Mouse (Mus musculus): ENCODE data around the gene Pear1.

Pear1 gene

GRCm38 (mm10) chr3:87765631-87766283, 58.3 kb downstream of the Pear1 start:
- in situ Hi-C loops (cut with MboI, MseI) = no loop called here

- in situ Hi-C loops (cut with MboI, MseI) = no loop called here
Measured at GRCm38 (mm10) chr3:87765091-87765490, 59.0 kb downstream of the Pear1 start.

DNA sequence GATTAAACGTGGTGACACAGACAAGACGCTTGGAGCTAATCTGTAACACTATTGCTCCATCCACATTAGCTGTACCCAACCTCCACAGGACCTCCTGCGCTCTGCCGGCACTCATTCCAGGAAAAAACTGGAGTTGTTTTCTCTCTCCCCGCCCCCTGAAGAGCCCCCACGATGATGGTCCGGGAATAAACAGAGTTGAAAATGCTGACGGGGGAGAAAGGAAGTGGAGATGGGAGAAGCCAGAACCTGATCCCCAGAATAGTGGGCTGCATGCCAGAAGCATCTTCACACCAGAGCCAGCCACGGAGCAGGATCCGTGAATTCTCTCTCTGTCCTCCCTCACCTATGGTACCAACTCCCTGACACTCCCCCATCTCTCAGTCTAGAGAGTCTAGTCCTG, 59.6 kb downstream of the Pear1 start:
- in situ Hi-C loops (cut with MboI, MseI) = no loop called here

DNA sequence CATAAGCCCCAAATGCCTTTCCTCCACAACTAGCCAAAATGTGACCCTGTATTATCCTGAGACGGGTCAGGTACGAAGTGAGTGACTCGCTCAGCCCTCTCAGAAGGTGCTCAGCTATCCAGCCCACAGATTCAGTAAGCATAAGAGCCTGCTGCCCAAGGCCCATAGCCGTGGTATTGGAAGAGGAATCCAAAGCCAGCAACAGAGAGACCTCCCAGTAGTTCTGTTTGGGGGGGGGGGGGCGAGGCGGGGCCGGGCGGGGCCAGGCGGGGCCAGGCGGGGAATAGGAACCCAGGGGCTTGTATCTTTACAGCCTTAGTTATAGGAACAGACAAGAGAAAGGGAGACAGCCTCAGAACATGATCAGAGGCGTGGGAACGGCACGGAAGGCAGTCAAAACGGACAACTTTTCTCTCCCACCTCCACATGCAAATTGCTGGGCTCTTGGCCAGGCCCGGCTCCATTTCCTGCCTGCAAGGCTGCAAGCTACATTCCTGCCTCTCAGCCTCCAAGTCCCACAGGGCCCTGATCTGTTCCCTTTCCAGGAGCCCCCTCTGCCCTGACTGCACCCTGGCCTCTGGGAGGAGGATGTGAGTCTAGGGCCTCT, 60.3 kb downstream of the Pear1 start:
- in situ Hi-C loops (cut with MboI, MseI) = no loop called here

DNA sequence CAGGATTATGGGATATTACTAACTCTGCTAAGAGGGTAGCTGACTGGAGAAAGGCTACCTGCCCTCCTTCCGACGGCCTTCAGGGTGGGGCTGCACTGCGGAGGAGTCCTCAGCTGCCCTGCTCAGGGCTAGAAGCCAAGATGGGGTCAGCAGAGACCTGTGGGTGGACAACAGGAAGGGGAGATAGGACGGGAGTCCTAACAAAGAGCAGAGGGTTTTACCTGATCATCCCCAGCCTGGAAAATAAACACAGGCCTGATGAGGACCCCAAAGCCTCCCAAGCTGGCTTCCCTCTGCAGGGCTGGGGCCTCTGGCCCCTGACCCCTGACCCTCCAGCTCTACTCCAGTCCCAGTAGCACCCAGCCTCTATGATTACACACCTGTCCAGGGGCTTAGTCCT, 60.9 kb downstream of the Pear1 start:
- in situ Hi-C loops (cut with MboI, MseI) = no loop called here

DNA sequence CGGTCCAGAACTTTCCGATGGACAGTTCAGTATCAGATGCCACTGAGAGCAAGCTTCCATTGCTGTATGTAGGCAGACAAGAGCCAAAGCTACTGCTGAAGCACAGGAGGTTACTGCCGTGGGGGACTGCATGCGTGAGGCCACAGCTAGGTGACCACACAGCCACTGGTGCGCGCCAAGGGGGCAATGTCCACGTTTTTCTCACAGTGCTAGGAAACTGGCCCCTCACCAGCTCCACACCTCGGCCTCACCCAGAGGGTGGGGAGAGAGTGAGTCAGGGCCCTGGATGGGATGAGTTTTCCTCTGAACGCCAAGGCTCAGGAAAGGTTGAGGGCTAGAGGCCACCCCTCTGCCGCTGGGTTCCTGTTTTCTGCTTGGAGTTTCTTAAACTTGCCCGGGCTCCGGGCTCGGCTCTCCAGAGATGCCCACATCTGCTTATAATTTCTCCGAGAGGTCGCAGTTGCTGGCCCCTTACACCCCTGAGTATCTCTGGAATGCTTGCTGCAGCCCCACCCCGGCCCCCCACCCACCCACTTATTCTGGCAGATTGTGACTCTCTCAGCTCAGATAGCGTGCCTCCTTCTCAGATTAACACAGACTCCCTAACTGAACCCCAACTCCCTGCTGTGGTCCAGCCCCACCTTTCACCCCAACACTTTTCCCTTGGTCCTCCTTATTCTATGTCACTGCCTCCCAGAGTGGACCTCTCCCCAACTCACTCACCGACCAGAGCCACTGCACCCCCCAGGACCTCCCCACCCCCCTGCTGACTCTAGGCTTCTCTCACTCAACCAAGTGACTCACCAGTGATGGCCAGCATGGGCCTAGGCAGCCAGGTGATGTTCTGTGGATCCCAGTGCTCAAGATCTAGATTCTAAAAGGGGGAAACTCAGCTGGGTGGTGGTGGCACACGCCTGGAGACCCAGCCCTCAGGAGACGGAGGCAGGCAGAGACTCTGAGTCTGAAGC, 62.4 kb downstream of the Pear1 start:
- in situ Hi-C loops (cut with MboI, MseI) = no loop called here

DNA sequence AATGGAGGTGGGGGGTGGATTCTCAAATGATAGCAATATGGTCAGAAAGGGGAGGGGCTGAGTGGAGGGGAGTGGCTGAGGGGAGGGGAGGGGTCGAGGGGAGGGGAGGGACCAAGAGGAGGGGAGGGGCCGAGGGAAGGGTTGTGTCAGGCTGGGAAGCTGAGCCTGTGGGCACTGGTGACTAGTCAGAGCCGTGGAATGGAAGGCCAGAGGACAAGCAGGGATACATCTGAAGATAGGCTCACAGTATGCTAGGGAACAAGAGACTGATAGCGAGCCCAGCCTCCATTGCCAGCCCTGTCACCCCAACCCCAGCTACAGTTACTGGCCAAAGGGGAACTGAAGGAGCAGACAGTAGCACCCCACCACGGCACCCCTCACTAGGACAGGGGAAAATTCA, 65.5 kb downstream of the Pear1 start:
- in situ Hi-C loops (cut with MboI, MseI) = no loop called here

DNA sequence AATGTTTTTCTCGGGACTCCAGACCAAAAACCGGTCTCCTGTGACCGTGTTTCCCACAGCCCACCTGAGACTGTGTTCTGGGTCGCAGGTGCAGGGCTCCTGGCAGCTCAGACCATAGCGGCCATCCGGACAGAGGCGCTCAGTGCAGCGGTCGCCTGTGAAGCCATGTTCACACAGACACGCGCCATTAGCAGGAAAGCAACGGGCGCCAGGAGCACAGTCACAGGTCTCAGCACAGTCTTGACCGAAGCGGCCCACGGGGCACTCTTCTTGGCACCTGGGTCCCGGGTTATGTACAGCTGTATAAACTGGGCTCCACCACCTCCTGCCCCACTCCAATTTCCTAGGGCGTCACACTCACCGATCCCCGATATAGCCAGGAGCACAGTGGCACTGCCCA, 67.6 kb downstream of the Pear1 start:
- in situ Hi-C loops (cut with MboI, MseI) = no loop called here

- in situ Hi-C loops (cut with MboI, MseI) = no loop called here
Measured at GRCm38 (mm10) chr3:87755964-87756363, 68.1 kb downstream of the Pear1 start.

- in situ Hi-C loops (cut with MboI, MseI) = no loop called here
Measured at GRCm38 (mm10) chr3:87753829-87754228, 70.3 kb downstream of the Pear1 start.

- in situ Hi-C loops (cut with MboI, MseI) = no loop called here
Measured at GRCm38 (mm10) chr3:87752567-87752966, 71.5 kb downstream of the Pear1 start.

GRCm38 (mm10) chr3:87749977-87750376, 74.1 kb downstream of the Pear1 start:
- in situ Hi-C loops (cut with MboI, MseI) = no loop called here

DNA sequence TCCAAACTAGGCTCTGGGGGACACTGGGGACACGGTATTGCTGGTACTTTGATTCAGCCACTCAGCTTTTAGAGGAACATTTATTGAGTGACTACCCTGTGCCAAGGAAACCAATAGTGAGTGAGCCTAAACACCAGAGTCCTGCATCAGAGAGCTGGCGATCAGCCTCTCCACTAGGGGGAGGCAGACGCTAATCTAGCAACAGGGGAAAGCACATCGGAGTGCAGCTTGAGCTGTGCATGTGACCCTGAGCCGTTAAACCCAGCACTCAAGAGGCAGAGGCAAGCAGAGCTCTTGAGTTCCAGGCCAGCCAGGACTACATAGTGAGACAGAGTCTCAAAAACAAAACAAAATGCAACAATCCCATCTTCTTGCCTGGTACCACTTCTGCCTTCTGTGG, 75.1 kb downstream of the Pear1 start:
- in situ Hi-C loops (cut with MboI, MseI) = no loop called here

DNA sequence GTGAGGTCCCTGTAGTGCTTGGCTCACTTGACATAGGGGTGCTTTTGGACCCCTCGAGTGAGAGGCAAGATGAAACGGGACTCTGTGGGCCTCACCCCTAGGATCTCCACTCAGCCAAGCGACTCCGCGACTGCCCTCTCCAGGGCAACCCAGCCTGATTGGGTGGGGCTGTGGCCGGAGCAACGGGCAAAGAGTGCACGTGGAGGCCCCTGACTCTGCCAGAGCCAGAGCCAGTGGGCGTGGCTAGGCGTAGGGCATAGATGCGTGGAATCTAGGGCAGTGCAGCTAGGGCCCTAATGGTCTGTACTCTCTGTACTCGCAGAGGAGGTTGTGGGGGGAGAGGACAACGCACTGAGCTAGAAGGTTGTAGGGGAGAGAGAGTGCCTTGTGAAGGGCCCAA, 75.7 kb downstream of the Pear1 start, which contains the start of gene Lrrc71:
Lrrc71 (minus strand) TSS at position 195 of the 400 bp plus-strand sequence.
- in situ Hi-C loops (cut with MboI, MseI) = no loop called here

DNA sequence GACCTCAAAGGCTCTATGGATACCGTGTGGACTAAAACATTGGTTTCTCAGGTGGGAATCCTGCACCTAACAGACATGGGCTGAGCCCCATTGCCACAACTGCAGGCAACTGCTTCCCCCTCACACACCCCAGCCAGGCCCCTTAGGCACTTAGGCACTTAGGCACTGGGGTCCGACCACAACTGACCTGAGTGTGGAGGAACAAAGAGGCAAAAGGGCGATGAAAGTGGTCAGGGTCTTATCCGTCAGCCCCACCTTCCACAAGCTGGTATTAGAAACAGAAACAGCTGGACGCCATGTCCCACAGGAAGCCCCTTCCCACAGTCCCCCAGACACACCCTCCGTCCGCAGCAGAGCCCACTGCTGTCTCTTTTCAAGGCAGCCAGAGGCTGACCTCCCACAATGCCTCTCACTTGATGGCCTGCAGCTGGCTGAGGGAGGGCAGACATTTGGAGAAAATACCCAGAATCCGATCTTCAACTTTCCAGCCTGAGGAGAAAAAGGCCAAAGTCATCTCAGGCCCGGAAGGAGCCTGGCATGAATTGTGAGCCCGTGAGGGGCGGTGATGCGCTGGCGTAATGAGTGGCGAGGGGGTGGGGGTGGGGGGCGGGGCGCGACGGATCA, 79.0 kb downstream of the Pear1 start:
- in situ Hi-C loops (cut with MboI, MseI) = no loop called here

DNA sequence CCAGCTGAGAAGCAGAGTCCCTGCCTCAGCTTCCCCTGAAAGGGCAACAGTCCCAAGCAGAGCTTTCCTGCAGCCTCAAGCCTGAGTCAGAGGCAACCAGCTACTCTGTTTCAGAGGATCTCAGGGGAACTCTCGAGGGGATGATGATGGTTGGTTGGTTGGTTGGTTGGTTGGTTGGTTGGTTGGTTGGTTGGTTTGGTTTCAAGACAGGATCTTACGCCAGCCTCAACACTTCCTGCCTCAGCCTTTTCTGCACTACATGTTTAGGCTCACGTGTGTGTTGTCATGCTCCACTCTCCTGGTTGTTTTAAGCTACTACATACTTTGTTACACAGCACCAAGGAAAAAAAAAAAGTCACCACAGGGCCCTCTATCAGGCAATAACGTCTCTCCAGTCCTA, 80.2 kb downstream of the Pear1 start:
- in situ Hi-C loops (cut with MboI, MseI) = no loop called here

- in situ Hi-C loops (cut with MboI, MseI) = no loop called here
Measured at GRCm38 (mm10) chr3:87742735-87743134, 81.4 kb downstream of the Pear1 start.

DNA sequence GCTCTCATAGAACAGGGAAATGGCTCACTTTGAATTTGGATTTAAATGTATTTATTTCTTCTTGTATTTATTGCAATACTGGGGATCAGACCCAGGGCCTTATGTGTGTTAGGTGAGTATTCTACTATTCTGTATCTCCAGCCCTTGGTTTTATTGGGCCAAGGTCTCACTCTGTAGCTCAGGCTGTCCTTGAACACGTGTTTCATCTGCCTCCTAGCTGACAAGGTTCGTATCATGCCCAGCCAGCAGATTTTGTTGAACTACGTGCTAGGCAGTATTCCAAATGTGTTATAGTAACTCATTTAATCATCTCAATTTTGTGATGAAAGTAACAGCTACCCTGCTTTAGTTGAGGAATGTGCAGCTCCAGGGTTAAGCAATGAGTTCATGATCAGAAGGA, 82.1 kb downstream of the Pear1 start:
- in situ Hi-C loops (cut with MboI, MseI) = no loop called here

DNA sequence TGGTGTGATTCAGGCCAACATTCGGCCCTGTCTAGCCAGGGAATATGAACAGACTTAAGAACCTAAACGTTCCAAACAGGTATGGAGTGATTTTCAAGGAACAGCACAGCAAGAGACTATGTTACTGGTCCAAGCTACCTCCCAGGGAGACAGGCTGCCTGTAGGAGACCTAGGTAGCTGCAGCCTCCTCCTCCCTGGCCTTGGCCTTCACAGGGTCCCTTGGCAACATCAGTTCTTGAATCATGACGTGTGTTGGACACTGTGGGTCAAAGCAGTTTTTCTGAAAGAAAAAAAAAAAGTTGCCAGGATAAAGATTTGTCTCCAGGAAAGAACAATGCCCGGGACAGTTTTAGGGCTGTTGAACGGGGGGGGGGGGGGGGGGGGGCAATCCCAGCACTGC, 85.2 kb downstream of the Pear1 start:
- in situ Hi-C loops (cut with MboI, MseI) = no loop called here

- in situ Hi-C loops (cut with MboI, MseI) = no loop called here
Measured at GRCm38 (mm10) chr3:87735335-87735734, 88.8 kb downstream of the Pear1 start.

DNA sequence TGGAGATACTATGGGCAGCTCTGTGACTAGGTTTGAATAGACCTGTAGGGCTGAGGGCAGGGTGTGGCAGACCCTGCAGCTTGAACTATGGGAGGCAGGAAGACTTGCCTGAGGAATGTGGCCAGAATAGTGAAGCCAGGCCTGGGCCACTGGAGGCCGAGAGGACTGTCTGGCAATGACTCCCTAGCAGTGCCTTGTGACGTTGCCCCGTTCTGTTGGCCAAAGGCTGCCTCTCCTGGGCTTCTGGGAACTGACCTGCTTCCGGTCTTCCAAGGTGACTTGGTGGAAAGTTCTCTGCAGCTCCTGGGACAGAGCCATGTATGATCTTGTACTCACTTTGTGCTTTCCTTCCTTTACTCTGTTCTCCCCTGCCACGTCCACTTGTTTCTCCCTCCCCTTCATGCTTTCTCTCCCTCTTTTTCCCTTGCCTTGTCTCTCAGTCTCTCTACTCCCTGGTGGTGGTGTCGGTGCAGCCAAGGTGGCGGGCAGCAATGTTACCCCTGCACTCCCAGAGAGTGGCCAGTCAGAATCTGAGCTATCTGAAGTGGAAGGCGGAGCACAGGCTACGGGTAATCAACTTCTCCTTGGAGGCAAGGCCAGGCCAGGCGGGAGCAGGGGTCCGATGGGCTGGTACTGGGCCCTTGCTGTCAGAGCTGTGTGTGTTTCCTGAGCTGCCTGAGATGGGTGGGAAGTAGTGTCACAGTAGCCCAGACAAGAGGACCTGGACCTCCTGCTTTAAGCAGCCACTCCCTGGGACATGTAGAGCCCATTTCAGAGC, 89.9 kb downstream of the Pear1 start:
- in situ Hi-C loops (cut with MboI, MseI) = no loop called here
